Mouse (Mus musculus): ENCODE results near the gene Zfp786. TPM values are rescaled to one million over a fixed set of nuclear protein-coding genes. Genes with fewer than 3 reads are reported as not detected.
"Not testable (repeated sequence)": the region's sequence is repeated elsewhere in the genome, so short reads cannot be mapped to it uniquely, and the experiment has no call there.

Zfp786 gene
- 1 to 10 TPM; 2.1 to 2.7 TPM for total RNA-seq (2021)
- long read RNA-seq, experiment 1, partial matches to known transcripts = 0 of 3 reads
- long read RNA-seq, experiment 1, other reads (novel, unspliced or antisense) = 1 of 3 reads
- long read RNA-seq, experiment 2, partial matches to known transcripts = 0 of 2 reads
- long read RNA-seq, experiment 2, other reads (novel, unspliced or antisense) = 0 of 2 reads

DNA sequence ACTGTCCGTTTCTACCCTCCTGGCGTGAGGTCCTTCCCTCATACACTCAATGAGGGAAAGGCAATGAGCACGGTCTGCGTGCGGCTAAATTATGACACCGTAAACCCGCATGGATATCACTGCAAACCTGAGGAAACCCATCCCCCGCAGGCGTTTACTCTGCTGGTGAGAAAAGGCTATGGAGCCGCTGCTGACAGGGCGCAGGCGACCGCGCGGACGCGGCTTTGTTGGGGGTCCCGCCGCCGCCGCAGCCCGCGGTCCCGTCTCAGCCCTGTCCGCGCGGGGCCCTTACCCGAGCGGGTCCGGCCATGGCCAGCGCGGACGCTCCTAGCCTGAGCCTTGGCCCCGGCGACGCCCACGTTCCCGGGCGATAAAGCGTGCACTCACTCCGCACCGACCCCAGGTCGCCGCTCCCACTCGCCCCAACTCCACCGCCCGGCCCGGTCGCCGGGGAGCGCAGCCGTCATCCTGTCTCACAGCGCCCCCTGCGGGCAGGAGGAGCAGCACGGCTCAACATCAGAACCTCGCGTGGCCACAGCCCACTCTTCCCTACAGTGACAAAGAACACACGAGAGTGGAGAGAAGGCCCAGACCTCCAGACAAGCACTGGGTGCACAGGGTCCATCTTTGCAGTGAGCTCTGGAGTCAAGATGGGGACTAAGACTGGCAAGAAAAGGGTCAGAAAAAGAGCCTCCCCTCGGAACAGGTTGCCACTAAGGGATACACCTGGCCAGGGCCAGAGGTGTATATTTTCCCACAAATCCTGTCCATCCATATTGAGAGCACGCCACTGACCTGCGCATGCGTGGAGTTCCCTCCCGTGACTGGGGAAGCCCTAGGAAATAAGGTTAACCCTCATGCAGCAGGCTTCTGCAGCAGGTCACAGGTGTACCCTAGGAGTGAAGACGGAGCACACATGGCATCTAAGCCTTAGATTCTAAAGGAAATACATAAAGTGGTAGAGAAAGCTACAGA, at the start of gene Zfp786:
TSS of gene Zfp786 (minus strand) at position 764 of the 975 bp plus-strand sequence.
- peak; percentile 86 to 91 for DNase-seq (ENCODE audit: low spot score in 2 of 2)

DNA sequence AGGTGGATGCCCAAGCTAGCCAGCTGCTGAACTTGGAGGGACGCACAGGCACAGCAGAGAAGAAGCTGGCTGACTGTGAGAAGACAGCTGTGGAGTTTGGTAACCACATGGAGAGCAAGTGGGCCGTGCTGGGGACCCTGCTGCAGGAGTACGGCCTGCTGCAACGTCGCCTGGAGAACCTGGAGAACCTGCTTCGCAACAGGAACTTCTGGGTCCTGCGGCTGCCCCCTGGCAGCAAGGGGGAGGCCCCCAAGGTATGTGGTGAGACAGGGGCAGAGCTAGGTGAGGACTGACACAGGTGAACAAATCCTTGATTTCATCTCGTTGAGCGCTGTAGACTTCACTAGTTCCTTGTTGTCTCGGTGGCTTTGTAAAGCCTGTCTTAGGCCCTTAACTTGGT, 49.5 kb upstream of the Zfp786 start:
- DNase-seq (ENCODE audit: low spot score in 2 of 2) = no peak

DNA sequence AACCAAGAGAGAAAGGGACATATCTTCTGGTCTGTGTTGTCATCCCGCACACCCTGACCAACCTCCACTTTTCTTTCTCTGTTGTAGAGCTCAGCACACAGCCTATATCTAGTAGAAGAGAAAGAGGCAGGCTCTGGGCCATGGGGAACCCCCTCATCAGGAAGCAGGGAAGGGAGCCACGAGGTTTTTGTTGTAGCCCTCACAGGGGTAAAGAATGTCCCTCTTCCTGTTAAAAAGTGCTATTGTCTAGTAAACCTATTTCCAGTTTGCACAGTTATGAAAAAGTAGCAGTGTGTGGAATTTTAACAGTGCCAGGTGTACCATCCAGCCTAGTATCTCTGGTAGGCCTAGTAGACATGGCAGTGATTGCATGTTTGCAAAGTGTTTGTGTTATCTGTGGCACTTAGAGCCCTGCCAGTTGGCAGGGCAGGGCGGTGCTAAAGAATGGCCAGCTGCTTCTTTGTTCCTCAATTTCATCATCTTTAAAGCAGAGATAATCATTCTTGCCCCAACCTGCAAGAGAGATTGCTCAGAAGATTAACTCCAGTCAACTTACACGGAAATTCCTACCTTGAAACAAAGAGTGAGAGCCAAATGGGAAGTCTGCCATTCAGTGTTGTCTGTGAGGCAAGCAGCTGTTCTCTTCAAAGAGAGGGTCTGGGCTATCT, 48.5 kb upstream of the Zfp786 start:
- DNase-seq (ENCODE audit: low spot score in 2 of 2) = no peak

DNA sequence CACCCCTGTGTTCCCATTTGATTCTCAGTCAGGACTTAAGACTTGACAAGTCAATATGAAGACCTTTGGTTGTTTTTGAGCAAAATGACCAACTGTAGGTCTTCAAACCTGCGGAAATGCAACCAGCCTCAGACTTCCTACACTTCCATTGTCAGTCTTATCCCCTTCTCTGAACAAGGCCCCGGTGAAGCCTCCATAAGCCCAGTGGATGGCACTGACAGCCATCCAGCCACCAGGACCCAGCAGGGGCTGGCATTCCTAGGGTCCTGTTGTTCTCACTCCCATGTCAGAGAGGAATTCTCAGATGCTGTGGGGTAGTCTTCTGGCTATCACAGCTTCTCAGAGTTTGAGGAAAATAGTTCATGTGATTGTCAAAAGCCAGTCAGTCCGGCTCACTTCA, 47.9 kb upstream of the Zfp786 start:
- no peak for DNase-seq (ENCODE audit: low spot score in 2 of 2)

DNA sequence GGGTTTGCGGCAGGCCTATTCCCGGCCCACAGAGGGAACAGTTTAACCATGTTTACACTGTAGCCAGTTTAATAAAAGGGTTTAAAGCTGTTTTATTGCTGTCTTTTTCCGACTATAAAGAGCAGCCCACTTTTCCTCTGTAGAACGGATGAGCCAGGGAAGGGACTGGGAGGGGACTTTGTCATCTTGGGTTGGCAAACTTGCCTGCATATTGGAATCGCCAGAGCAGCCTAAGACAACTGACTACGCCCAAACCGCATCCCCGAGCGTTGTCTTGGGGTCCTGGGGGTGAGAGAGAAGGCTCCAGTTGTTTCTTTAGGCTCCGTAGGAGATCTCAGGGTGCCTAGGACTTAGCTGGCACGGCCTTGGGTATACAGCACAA, 47.5 kb upstream of the Zfp786 start:
- DNase-seq (ENCODE audit: low spot score in 2 of 2) = no peak

DNA sequence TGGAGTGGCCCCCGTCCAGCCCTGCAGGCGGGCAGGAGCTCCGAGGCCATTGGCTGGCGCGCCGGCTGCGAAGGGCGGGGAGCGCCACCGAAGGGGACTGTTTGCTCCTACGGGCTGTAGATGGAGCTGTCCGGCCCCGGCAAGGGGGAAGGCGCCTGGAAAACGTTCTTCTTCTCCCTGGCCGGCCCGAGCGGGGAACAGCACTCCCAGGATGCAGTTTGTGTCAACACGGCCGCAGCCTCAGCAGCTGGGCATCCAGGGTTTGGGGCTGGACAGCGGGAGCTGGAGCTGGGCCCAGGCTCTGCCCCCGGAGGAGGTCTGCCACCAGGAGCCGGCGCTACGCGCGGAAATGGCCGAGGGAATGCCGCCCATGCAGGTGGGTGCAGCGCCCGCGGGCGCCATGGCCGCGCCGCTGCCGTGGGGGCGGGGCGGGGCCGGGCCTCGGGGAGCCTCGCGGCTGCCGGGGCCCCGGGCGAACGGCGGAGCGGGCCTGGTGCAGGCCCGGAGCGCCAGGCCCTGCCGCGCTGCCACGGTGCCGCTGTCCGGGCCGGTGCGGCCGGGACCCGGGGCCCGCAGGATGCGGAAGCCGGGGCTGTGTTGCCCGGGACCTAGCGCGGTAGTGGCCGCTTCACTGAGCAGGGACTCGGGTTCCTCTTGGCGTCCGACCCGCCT, 46.9 kb upstream of the Zfp786 start:
- DNase-seq (ENCODE audit: low spot score in 2 of 2) = peak; percentile 75 to 91

DNA sequence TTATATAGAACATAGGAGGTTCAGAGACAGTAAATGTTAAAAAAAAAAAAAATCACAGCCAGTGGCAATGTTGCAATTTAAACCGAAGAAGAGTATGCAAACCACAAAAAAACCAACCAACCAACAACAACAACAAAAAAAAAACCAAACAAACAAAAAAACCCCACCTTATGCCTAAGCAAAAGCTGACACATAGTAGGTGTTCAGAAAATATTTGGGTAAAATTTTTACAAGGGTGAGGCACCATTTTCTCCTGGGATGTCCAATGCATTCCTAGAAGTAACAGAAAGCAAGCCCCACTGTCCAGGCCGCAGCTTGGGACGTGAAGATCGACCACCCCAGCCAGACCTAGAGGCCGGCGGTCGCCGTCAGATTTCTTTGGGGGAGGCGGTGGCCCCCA, 46.4 kb upstream of the Zfp786 start, which contains the start of gene Zfp282:
TSS of gene Zfp282 (plus strand) at position 147 of the 400 bp plus-strand sequence.
- no peak for DNase-seq (ENCODE audit: low spot score in 2 of 2)

DNA sequence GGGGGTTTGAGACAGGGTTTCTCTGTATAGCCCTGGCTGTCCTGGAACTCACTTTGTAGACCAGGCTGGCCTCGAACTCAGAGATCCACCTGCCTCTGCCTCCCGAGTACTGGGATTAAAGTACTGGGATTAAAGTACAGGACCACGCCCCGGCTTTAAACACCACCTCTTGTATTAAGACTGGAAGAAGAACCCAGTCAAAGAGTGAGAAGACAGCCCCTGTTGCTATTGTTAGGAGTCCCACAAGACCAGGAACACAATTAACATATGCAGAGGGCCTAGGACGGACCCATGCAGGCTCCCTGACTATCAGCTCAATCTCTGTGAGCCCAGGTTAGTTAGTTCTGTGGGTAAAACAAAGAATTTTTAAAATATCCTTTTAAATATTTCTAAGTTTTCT, 41.6 kb upstream of the Zfp786 start:
- DNase-seq (ENCODE audit: low spot score in 2 of 2) = no peak

DNA sequence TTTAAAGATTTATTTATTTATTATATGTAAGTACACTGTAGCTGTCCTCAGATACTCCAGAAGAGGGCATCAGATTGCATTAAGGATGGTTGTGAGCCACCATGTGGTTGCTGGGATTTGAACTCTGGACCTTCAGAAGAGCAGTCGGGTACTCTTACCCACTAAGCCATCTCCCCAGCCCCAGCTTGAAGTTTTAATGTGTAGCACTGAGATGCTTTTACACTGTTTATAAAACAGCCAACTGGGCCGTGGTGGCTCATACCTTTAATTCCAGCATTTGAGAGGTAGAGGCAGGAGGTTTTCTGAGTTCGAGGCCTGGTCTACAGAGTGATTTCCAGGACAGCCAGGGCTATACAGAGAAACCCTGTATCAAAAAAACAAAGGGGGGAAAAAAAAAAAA, 27.1 kb upstream of the Zfp786 start:
- DNase-seq (ENCODE audit: low spot score in 2 of 2) = not testable (repeated sequence)

DNA sequence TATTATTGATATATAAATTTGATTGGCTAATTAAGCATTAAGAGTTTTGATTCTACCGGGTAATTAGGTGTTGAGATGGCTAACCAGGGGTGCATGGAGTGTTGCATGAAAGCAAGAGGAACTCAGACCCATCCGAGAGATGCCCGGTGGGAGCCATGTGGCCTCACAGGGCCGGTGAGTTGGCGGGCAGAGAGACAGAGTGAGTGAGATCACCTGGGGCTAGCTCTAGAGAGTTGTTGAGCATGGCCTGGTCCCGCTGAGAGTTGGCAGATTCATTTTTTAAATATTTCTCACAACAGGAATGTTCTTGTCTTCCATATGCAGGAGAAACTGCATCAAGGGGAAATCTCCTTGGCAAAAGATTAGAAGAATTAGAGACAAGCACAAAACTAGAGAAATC, 26.6 kb upstream of the Zfp786 start:
- no peak for DNase-seq (ENCODE audit: low spot score in 2 of 2)

DNA sequence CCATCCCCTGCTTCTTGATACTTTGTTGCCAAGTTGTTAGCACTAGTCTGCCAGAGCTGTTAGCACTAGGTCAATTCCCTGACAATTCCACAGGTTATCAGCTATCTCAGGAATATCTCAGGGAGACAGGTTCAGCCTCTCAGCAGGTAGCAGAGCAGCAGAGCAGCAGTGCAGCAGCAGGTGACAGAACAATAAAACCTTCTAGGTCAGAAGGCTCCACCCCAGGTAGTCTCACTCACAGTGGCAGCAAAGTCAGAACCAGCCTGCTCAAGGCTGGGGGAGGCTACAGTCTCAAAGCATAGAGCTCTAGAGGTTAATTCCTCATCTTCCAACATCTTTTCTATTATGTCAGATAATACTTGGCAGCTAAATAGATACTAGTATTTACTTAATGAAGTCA, 15.1 kb upstream of the Zfp786 start:
- no peak for DNase-seq (ENCODE audit: low spot score in 2 of 2)

DNA sequence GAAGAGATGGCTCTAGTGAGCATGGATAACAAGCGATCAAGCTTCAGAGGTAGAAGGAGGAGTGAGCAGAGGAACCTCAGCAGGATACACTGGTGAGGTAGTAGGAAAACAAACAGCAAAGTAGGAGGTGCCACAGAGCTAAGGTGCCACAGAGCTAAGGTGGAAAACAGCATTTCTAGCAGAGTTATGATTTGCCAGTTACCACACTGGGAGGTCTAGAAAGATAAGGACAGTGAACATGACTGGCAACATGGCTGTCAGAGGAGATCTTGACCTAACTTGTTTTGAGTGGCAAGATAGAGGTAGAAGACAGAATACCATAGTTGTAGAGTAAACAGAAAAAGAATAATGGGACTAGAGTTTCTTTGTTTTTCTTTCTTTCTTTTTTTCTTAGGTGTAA, 11.7 kb upstream of the Zfp786 start:
- no peak for DNase-seq (ENCODE audit: low spot score in 2 of 2)

DNA sequence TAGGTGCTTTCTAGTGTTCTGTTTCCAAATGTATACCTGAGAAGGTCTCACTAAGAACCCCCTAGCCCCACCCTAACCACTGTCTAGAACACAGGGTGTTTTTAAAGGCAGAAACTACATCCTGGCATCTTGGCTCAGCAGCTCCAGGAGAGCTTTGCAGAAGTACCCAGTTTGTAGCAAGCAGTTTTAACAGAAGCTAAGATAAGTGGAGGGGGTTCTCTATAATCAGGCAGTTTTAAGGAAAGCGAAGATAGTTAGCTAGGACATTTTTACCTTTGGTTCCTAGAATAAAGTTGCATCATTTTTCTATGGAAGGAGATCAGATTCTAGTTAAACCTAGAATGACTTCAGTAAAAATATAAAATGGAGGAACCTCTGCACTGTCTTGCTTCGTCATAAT, 11.2 kb upstream of the Zfp786 start:
- no peak for DNase-seq (ENCODE audit: low spot score in 2 of 2)

DNA sequence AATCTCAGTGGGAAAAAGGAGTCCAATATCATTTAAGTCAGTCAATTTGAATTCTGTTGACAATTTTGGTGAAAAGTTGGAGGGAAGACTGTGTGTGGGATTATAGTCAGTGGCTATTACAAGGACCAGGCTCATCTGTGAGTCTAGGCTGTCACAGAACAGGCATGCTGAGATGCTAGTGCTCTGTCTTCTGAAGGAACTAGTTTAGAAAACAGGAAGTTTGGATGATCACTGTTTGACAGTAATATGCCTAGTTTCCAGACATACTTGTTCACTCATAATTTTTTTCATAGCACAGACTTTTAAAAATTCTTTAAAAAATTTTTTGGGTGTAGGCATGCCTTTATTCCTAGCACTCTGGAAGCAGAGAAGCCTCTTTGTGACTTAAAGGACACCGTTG, 10.4 kb upstream of the Zfp786 start:
- no peak for DNase-seq (ENCODE audit: low spot score in 2 of 2)

DNA sequence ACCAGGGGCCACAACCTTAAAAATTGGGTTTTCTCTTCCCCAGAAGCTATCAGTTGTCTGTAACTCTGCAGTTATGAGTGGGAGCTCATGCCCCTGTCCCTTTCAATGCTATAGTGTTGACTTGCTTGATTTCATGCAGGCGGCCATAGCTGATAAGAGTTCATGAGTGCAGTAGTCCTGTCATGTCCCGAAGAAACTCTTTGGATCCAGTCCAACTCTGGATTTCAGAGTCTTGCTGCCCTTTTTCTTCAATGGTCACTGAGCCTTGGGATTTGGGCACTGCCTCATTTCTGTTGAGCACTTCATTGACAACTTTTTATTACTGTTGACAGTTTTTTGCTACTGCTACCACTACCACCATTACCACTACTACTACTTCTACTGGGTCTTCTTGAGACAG, 7.0 kb upstream of the Zfp786 start:
- DNase-seq (ENCODE audit: low spot score in 2 of 2) = no peak

DNA sequence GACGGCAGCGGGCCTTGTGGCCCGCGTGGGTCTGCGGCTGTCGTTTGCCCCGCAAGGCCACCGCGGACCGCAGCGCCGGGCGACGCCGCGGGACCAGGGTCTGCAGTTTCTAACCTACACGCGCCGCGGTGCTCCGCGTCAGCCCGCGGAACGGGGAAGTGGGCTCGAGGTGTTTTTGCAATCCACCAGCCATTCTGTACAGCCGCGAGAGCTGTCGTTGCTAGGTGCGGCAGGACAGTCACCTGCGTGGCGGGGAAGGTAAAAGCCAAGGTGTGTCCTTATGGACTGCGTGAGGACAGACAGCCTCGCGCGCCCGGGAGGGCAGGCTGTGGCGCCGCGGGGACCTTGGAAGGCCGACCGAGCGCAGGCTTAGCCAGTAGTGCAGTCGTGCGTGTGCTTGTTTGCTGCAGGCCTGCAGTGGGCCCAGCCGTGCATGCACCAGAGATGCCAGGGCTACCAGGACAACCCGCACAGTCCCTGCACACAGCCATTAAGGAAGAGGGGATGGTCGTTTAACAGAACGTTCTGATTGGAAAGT, 5.4 kb upstream of the Zfp786 start:
- DNase-seq (ENCODE audit: low spot score in 2 of 2) = peak; percentile 25 to 32

DNA sequence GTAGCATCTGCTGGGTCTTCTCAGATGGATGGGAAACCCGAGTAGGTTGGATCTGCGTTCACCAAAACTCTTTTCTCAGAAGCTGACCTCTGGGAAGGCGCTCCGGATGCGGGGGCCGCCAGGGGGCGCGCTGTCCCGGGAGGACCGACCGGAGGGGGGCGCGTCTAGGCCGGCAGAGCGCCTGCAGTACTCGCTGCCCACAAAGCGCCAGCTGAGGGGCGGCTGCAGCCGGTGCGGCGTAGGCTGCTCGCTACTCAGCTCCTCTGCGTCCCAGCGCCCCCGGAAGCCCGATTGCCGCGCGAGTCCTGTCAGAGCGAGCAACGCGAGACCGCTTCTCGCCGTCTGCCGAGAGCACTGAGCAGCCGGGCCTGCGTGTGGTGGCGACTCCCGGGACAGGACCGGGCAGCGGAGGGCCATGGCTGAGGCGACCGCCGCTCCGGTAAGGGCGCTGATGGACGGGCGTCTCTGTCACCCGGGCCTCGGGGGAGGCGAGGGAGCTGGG, 4.9 kb upstream of the Zfp786 start, which contains the start of gene Zfp398:
TSS of gene Zfp398 (plus strand) at position 180 of the 502 bp plus-strand sequence.
- DNase-seq (ENCODE audit: low spot score in 2 of 2) = peak; percentile 92 to 97

DNA sequence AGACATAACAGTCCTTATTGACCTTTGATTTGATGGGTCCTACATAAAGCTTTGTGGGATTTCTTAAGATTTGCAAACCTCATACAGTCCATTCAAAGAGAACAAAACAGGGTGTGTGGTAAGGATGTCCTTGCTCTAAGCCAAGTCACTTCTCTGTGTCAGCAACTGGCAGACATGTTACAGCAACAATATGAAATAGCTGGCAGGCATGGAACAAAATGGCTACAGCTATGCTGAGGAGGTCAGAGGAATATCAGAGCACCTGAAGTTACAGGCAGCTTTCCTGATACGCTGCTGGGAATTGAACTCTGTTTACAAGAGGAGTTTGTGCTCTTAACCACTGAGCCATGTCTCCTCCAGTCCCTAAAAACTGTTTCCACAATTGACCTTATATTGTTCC, 1.6 kb upstream of the Zfp786 start:
- DNase-seq (ENCODE audit: low spot score in 2 of 2) = no peak

DNA sequence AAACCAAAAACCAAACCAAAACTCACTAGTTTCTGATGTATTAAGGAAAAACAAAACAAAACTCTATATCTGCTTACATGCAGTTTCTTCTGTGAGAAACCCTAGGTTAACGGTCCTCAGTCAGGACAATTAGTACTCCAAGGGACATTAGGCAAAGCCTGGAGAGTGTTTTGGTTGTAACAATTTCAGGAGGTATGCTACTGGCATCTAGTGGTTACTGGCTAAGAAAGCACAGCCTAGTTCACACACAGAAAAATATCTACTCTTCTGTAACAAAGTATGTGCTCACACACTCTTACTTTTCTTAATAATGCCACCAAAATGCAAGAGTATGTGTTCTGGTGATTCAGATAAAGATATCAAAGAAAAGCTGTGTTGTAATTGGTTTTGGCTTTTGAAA, 1.7 kb downstream of the Zfp786 start:
- DNase-seq (ENCODE audit: low spot score in 2 of 2) = no peak

DNA sequence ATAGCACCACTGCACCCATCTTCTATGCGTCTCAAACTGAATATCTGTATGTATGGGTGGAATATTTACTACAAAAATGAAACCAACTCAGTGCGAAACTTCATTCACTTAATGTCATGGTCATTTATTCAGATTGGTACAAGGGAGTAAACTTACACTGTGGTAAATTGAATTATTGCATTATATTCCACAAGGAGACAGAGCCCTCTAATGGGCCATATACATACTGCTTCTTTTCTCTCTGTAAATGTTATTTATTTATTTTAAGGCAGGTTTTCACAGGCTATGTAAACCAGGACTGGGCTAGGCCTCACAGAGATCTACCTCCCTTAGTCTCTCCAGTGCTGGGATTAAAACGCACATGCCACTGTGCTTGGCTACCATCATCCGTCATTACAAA, 3.2 kb downstream of the Zfp786 start:
- no peak for DNase-seq (ENCODE audit: low spot score in 2 of 2)

DNA sequence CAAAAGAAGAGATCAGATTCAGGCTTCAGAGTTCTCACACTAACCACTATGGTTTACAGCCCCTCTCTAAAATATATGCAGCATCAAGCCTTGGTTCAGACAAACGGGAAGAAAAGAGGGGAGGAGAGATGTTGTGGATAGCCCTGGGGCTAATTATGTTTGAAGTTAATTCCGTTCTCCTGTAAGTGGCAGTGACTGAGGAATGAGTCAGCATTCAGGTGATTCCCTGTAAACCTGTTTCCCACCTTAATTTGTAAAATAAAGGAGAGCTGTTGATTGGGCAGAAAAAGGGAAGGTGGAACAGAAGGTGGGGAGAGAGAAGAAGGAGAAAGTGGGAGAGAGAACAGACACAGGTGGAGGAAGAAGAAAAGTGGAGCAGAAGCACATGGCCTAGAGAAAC, 6.4 kb downstream of the Zfp786 start:
- no peak for DNase-seq (ENCODE audit: low spot score in 2 of 2)
